Mouse (Mus musculus): ENCODE measurements at regions not wholly inside any gene's neighbourhood (a gene's known extent, or its start where the extent isn't known, plus 50 kb on each side); places are given as distances from the start of the nearest gene placed in this dataset.
A peak's percentile ranks its signal among the peaks of the same experiment; 100 is the strongest.

DNA sequence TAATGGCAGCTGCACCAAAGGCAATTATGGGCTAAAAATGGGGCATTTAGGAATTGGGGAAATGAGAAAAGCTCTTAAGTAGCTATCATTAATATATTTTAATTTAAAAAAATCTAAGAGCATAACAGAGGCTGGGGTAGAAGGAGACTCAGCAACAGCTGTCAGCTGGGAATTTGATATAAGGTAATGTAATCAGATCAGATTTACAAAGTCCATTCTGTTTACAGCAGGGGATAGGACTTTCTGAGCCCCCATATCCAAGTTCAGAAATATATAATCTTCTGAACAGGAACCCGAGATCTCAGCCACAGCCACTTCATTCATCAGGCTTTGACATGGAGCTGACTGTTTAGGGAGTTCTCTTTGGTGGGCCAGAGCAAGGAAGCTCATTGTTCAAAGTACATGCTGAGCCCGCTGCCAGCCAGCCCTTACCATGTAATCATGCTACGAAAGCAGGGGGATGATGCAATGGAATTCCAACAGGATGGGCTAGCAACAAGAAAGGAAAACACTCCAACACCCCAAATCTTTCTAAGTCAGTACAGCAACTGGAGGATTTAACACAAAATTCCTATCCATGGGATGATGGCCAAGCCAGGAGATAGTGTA, 157.9 kb downstream of the Gsdmc2 start:
- H3K27ac ChIP-seq (ENCODE audit: insufficient read depth, low read depth, low read length) = no peak overlapping the region
- 81% methylated on average over 3 of the region's 3 CpGs for WGBS
- no peaks in the 10 kb centered on the region for H3K36me3 ChIP-seq (ENCODE audit: control insufficient read depth, insufficient read depth, low read length)
- H3K4me3 ChIP-seq (ENCODE audit: low read depth, low read length) = no peak overlapping the region
- H3K4me1 ChIP-seq (ENCODE audit: control insufficient read depth, insufficient read depth, insufficient read length, low read length) = no peaks in the 10 kb centered on the region; the same call in 1 of the 2 replicates
- TF ChIP-seq CTCF (IDR thresholded peaks at IDR 0.05; ENCODE audit: extremely low read depth, insufficient read length, insufficient replicate concordance, low read depth, low read length) (no peak), POLR2A (IDR thresholded peaks at IDR 0.05; ENCODE audit: low read depth, low read length) (no peak)
- H3K27me3 ChIP-seq (ENCODE audit: control insufficient read depth, insufficient read depth, low read length) = no peaks in the 10 kb centered on the region

DNA sequence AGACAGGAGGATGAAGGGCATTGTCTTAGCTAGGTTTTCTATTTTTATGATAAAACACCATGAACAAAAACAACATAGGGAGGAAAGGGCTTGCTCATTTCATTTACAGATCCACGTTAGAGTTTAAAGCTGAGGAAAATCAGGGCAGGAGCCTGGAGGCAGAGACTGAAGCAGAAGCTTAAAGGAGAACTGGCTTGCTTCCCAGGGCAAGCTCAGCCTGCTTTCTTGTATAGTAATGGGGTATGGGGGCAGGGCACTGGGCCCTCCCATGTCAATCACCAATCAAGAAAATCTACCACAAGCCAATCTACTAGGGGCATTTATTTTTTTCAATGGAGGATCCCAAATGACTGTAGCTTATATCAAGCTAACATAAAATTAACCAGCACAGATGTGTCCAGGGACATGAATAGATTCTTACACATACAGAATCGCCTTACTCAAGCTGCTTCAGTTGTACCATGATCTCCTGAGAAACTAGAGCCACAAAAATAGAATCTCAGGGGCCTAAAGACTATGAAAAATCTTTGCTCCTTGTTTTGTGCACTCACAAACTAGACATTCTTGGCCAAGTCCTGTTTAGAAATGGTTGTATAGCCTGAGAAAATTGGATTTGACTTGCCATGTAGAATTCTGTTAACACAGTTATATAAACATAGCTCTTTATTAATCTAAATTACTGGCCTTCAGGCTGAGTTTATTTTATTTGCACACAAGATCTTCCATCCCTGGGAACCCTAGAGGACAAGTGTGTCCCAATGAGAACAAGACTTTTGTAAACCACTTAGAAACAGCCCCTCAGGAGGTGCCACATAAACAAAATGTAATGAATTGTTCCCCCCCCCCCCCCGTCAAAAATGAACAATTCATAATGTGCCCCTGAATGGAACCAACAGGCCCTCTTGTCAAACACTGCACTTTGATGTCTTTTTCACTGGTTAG, 164.7 kb downstream of the Gsdmc2 start:
- H3K27ac ChIP-seq (ENCODE audit: insufficient read depth, low read depth, low read length) = no peak overlapping the region
- WGBS = 76% methylated on average over 3 of the region's 3 CpGs
- H3K4me3 ChIP-seq (ENCODE audit: low read depth, low read length) = no peak overlapping the region
- no peaks in the 10 kb centered on the region for H3K36me3 ChIP-seq (ENCODE audit: control insufficient read depth, insufficient read depth, low read length)
- TF ChIP-seq CTCF (IDR thresholded peaks at IDR 0.05; ENCODE audit: extremely low read depth, insufficient read length, insufficient replicate concordance, low read depth, low read length) (no peak), POLR2A (IDR thresholded peaks at IDR 0.05; ENCODE audit: low read depth, low read length) (no peak)
- no peaks in the 10 kb centered on the region for H3K27me3 ChIP-seq (ENCODE audit: control insufficient read depth, insufficient read depth, low read length)
- no peaks in the 10 kb centered on the region; the same call in 1 of the 2 replicates for H3K4me1 ChIP-seq (ENCODE audit: control insufficient read depth, insufficient read depth, insufficient read length, low read length)

GRCm38 (mm10) chr15:63678921-63679320, 166.1 kb downstream of the Gsdmc2 start:
- TF ChIP-seq POLR2A (IDR thresholded peaks at IDR 0.05; ENCODE audit: low read depth, low read length) (no peak), CTCF (IDR thresholded peaks at IDR 0.05; ENCODE audit: extremely low read depth, insufficient read length, insufficient replicate concordance, low read depth, low read length) (no peak)
- WGBS = 77% methylated on average over 5 of the region's 5 CpGs
- no peaks in the 10 kb centered on the region for H3K36me3 ChIP-seq (ENCODE audit: control insufficient read depth, insufficient read depth, low read length)
- no peak overlapping the region for H3K4me3 ChIP-seq (ENCODE audit: low read depth, low read length)
- H3K27me3 ChIP-seq (ENCODE audit: control insufficient read depth, insufficient read depth, low read length) = no peaks in the 10 kb centered on the region
- no peaks in the 10 kb centered on the region for H3K4me1 ChIP-seq (ENCODE audit: control insufficient read depth, insufficient read depth, insufficient read length, low read length)
- H3K27ac ChIP-seq (ENCODE audit: insufficient read depth, low read depth, low read length) = no peak overlapping the region

DNA sequence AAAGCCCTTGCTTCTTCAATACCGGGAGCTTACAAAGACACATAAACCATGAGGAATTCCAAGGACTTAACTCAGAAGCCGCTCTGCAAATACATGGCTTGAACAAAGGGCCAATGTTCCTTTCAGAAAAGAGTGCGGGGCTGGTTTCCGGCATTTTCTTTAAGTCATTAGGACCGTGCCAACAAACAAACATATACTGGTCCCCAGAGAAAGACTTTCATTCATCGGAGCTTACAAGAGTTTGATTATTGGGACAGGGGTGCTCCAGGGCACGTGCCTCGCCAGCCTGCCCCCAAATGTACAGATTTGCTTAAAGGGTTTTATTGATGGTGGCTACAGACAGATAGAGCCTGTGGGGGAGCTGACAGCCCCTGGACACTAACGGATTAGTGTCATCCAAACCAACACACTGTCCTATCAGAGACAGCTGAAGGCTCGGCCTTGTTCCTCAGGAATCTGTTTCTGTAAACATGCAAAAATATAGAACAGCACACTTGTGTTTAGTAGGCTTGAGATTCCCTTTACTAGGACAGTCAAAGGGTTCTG, 169.4 kb downstream of the Gsdmc2 start:
- Histone ChIP-seq H3K36me3 (ENCODE audit: control insufficient read depth, insufficient read depth, low read length) (no peaks in the 10 kb centered on the region), H3K4me1 (ENCODE audit: control insufficient read depth, insufficient read depth, insufficient read length, low read length) (no peaks in the 10 kb centered on the region), H3K27me3 (ENCODE audit: control insufficient read depth, insufficient read depth, low read length) (no peaks in the 10 kb centered on the region), H3K27ac (ENCODE audit: insufficient read depth, low read depth, low read length) (no peak overlapping the region), H3K4me3 (ENCODE audit: low read depth, low read length) (no peak overlapping the region)
- 81% methylated on average over 10 of the region's 10 CpGs for WGBS
- TF ChIP-seq POLR2A (IDR thresholded peaks at IDR 0.05; ENCODE audit: low read depth, low read length) (no peak), CTCF (IDR thresholded peaks at IDR 0.05; ENCODE audit: extremely low read depth, insufficient read length, insufficient replicate concordance, low read depth, low read length) (no peak)

GRCm38 (mm10) chr15:63674404-63674803, 170.6 kb downstream of the Gsdmc2 start:
- TF ChIP-seq POLR2A (IDR thresholded peaks at IDR 0.05; ENCODE audit: low read depth, low read length) (no peak), CTCF (IDR thresholded peaks at IDR 0.05; ENCODE audit: extremely low read depth, insufficient read length, insufficient replicate concordance, low read depth, low read length) (peak; percentile 10; the same call in 1 of the 2 replicates)
- H3K27me3 ChIP-seq (ENCODE audit: control insufficient read depth, insufficient read depth, low read length) = no peaks in the 10 kb centered on the region
- no peaks in the 10 kb centered on the region for H3K36me3 ChIP-seq (ENCODE audit: control insufficient read depth, insufficient read depth, low read length)
- no peaks in the 10 kb centered on the region for H3K4me1 ChIP-seq (ENCODE audit: control insufficient read depth, insufficient read depth, insufficient read length, low read length)
- H3K4me3 ChIP-seq (ENCODE audit: low read depth, low read length) = no peak overlapping the region
- no peak overlapping the region for H3K27ac ChIP-seq (ENCODE audit: insufficient read depth, low read depth, low read length)
- WGBS = 93% methylated on average over 5 of the region's 5 CpGs

DNA sequence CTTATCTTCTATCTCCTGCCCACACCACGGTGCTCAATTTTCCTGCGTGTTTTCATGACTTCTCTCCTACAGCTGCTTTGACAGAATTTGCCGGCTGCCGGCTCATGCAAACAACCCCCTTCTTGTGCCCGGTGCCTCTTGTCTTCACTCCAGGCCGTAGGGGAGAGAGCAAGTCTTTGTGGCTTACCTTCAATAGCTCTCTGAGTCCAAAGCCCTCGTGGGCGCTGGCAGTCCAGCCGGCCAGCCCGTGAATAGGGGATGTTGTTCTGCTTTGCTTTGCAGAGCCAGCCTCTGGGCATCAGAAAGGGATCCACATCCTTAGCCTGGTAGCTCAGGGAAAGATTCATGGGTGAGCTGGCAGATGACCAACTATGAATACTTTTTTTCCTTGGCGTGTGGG, 173.9 kb downstream of the Gsdmc2 start:
- 85% methylated on average over 11 of the region's 11 CpGs for WGBS
- no peaks in the 10 kb centered on the region for H3K4me1 ChIP-seq (ENCODE audit: control insufficient read depth, insufficient read depth, insufficient read length, low read length)
- H3K4me3 ChIP-seq (ENCODE audit: low read depth, low read length) = no peak overlapping the region
- no peak overlapping the region for H3K27ac ChIP-seq (ENCODE audit: insufficient read depth, low read depth, low read length)
- no peaks in the 10 kb centered on the region for H3K36me3 ChIP-seq (ENCODE audit: control insufficient read depth, insufficient read depth, low read length)
- TF ChIP-seq POLR2A (IDR thresholded peaks at IDR 0.05; ENCODE audit: low read depth, low read length) (no peak), CTCF (IDR thresholded peaks at IDR 0.05; ENCODE audit: extremely low read depth, insufficient read length, insufficient replicate concordance, low read depth, low read length) (no peak)
- H3K27me3 ChIP-seq (ENCODE audit: control insufficient read depth, insufficient read depth, low read length) = no peaks in the 10 kb centered on the region

DNA sequence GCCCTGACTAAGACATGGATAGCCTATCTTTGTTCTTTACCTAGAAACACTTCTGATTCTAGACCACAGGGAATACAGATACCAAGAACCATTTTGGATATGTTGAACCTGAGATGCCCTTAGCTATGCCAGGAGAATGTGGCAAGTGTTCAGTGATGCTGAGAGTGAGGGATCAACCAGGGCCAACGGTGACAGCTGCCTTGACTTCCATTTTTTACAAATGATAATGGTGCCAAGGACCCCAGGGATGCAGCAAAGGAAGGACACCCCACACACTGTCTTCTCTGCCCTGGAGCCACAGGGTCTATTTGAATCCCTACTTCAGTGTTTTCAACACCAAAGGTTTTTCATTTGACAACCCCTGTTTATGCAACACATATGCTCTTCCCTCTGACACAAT, 174.4 kb downstream of the Gsdmc2 start:
- TF ChIP-seq POLR2A (IDR thresholded peaks at IDR 0.05; ENCODE audit: low read depth, low read length) (no peak), CTCF (IDR thresholded peaks at IDR 0.05; ENCODE audit: extremely low read depth, insufficient read length, insufficient replicate concordance, low read depth, low read length) (no peak)

More for the DNA sequence above, 174.4 kb downstream of the Gsdmc2 start:
- no peak overlapping the region for H3K27ac ChIP-seq (ENCODE audit: insufficient read depth, low read depth, low read length)
- no peak overlapping the region for H3K4me3 ChIP-seq (ENCODE audit: low read depth, low read length)
- WGBS = 91% methylated on average over 1 of the region's 1 CpGs
- no peaks in the 10 kb centered on the region for H3K27me3 ChIP-seq (ENCODE audit: control insufficient read depth, insufficient read depth, low read length)
- no peaks in the 10 kb centered on the region for H3K36me3 ChIP-seq (ENCODE audit: control insufficient read depth, insufficient read depth, low read length)
- no peaks in the 10 kb centered on the region for H3K4me1 ChIP-seq (ENCODE audit: control insufficient read depth, insufficient read depth, insufficient read length, low read length)

Measured in small intestine, adult 2 months (tissue).